Mouse (Mus musculus): ENCODE measurements around the gene Agmat.

- TF ChIP-seq EP300 (IDR thresholded peaks at IDR 0.05) = no peak
- TF ChIP-seq CTCF (IDR thresholded peaks at IDR 0.05) = no peak
Measured at GRCm38 (mm10) chr4:141729266-141729665, 17.2 kb upstream of the Agmat start.
